In genomic region chr13:21279076-21279475, GRCm38 (mm10) we compare ENCODE assay signal across 7 mouse cellular contexts. TPM values are rescaled to one million over a fixed set of nuclear protein-coding genes. Genes with fewer than 3 reads are reported as not detected.
DNase-seq lines count a peak whose midpoint lies in the region; ATAC-seq and TF ChIP-seq lines count a peak whose summit lies in the region.

No protein-coding gene starts in this region.

- no peak for ATAC-seq in megakaryocyte, adult 5-6 weeks (ENCODE audit: poor library complexity, severe bottlenecking)
- no peak for ATAC-seq in limb, embryonic 14.5 days (ENCODE audit: low FRiP score, low read depth)
- no peak for ATAC-seq in stomach, embryonic 16.5 days (ENCODE audit: insufficient read depth, low FRiP score)

- no peak overlapping the region for H3K27ac ChIP-seq in forebrain, embryonic 10.5 days
- no peak overlapping the region for H3K27ac ChIP-seq in limb, embryonic 14.5 days (replicated peaks; ENCODE audit: low read depth, low read length)
- no peak overlapping the region for H3K27ac ChIP-seq in stomach, embryonic 16.5 days (ENCODE audit: low read length)

- H3K4me1 ChIP-seq in megakaryocyte, embryonic 14.5 days, result peaks cover 42% of the 10 kb centered on the region
- peaks cover 23% of the 10 kb centered on the region for H3K4me1 ChIP-seq in forebrain, embryonic 10.5 days
- no peaks in the 10 kb centered on the region for H3K4me1 ChIP-seq in limb, embryonic 14.5 days (ENCODE audit: control insufficient read depth, insufficient read depth, low read length)
- H3K4me1 ChIP-seq in stomach, embryonic 16.5 days (ENCODE audit: control insufficient read depth, insufficient read depth, low read length), result peaks cover 7% of the 10 kb centered on the region; the same call in 1 of the 2 replicates

- H3K36me3 ChIP-seq in megakaryocyte, embryonic 14.5 days (replicated peaks; ENCODE audit: low read length), result no peaks in the 10 kb centered on the region
- no peaks in the 10 kb centered on the region for H3K36me3 ChIP-seq in forebrain, embryonic 10.5 days (replicated peaks)
- H3K36me3 ChIP-seq in limb, embryonic 14.5 days (ENCODE audit: control insufficient read depth, insufficient read depth, low read length), result no peaks in the 10 kb centered on the region
- no peaks in the 10 kb centered on the region for H3K36me3 ChIP-seq in stomach, embryonic 16.5 days (ENCODE audit: control insufficient read depth, insufficient read depth, low read length)

- peak; percentile 34 for DNase-seq in forebrain, embryonic 10.5 days (ENCODE audit: extremely low spot score, low spot score)
- DNase-seq in limb, embryonic 14.5 days (ENCODE audit: low spot score), result no peak
- no peak for DNase-seq in frontal cortex, postnatal 36 days (ENCODE audit: low spot score in 2 of 2)
- no peak for DNase-seq in frontal cortex, adult 2 months (ENCODE audit: extremely low spot score in 1 of 2, low spot score in 1 of 2)

- WGBS in forebrain, embryonic 10.5 days, result 5% methylated on average over 8 of the region's 8 CpGs
- WGBS in limb, embryonic 14.5 days, result 9% methylated on average over 8 of the region's 8 CpGs
- 6% methylated on average over 8 of the region's 8 CpGs for WGBS in stomach, embryonic 16.5 days

- H3K9me3 ChIP-seq in megakaryocyte, embryonic 14.5 days, result 0 out of 2 replicates have a peak, but pooled peaks cover 3% of the 10 kb centered on the region
- H3K9me3 ChIP-seq in forebrain, embryonic 10.5 days, result no peaks in the 10 kb centered on the region
- no peaks in the 10 kb centered on the region for H3K9me3 ChIP-seq in limb, embryonic 14.5 days (ENCODE audit: control insufficient read depth, low read length)
- no peaks in the 10 kb centered on the region for H3K9me3 ChIP-seq in stomach, embryonic 16.5 days (replicated peaks; ENCODE audit: control insufficient read depth, low read length)

- no peak for TF ChIP-seq POLR2A in limb, embryonic 14.5 days (IDR thresholded peaks at IDR 0.05; ENCODE audit: borderline replicate concordance, extremely low read depth, insufficient read depth, insufficient read length)

- peak overlapping the region; percentile 58 for H3K4me2 ChIP-seq in limb, embryonic 14.5 days (replicated peaks; ENCODE audit: low read depth, low read length, severe bottlenecking)
- peak overlapping the region; percentile 64 for H3K4me2 ChIP-seq in stomach, embryonic 16.5 days (ENCODE audit: low read depth, low read length)

- peak overlapping the region; percentile 86 for H3K4me3 ChIP-seq in megakaryocyte, embryonic 14.5 days (replicated peaks)
- peak overlapping the region; percentile 60 for H3K4me3 ChIP-seq in forebrain, embryonic 10.5 days
- H3K4me3 ChIP-seq in limb, embryonic 14.5 days (replicated peaks; ENCODE audit: low read length), result peak overlapping the region; percentile 44
- H3K4me3 ChIP-seq in stomach, embryonic 16.5 days (replicated peaks; ENCODE audit: low read length), result peak overlapping the region; percentile 61

- H3K27me3 ChIP-seq in megakaryocyte, embryonic 14.5 days (replicated peaks), result peaks cover 17% of the 10 kb centered on the region
- H3K27me3 ChIP-seq in forebrain, embryonic 10.5 days (ENCODE audit: poor library complexity, severe bottlenecking), result peaks cover 18% of the 10 kb centered on the region
- H3K27me3 ChIP-seq in limb, embryonic 14.5 days (ENCODE audit: control insufficient read depth, insufficient read depth, low read length), result 0 out of 2 replicates have a peak, but pooled peaks cover 2% of the 10 kb centered on the region
- no peaks in the 10 kb centered on the region for H3K27me3 ChIP-seq in stomach, embryonic 16.5 days (ENCODE audit: control insufficient read depth, insufficient read depth, low read length)

- H3K9ac ChIP-seq in limb, embryonic 14.5 days (ENCODE audit: low read depth, low read length, severe bottlenecking), result peak overlapping the region; percentile 38; the same call in 1 of the 2 replicates
- H3K9ac ChIP-seq in stomach, embryonic 16.5 days (ENCODE audit: low read length), result peak overlapping the region; percentile 60

RNA-seq across cellular contexts. Expression of gene Gpx5, which starts 13.5 kb away (rescaled TPM):
- polyA plus RNA-seq in megakaryocyte, embryonic 14.5 days (2012; ENCODE audit: insufficient read depth, low replicate concordance), result not detected in 2 replicates
- total RNA-seq in megakaryocyte, adult 5-6 weeks (2015), result not detected in 2 replicates
- not detected in 2 replicates for total RNA-seq in megakaryocyte, adult 5-6 weeks (2017)
- not detected in 2 replicates for polyA plus RNA-seq in forebrain, embryonic 10.5 days (2016; fragmentation: Nextera tagmentation; extraction: Ambion mirVana)
- 0.05 and 0.29 TPM in 2 replicates for polyA plus RNA-seq in limb, embryonic 14.5 days (2012; rRNA removed)
- not detected in 2 replicates for polyA plus RNA-seq in limb, embryonic 14.5 days (2014; fragmentation: Nextera tagmentation; extraction: Ambion mirVana)
- polyA plus RNA-seq in stomach, embryonic 16.5 days (2015; fragmentation: Nextera tagmentation; extraction: Ambion mirVana), result not detected in 2 replicates
- polyA plus RNA-seq in frontal cortex, adult 2 months (2012; rRNA removed), result 0.08 TPM in 1 of 2 replicates, not detected in the other

RNA-seq across cellular contexts. Expression of gene Gpx6, which starts 32.8 kb away (rescaled TPM):
- polyA plus RNA-seq in megakaryocyte, embryonic 14.5 days (2012; ENCODE audit: insufficient read depth, low replicate concordance), result not detected in 2 replicates
- total RNA-seq in megakaryocyte, adult 5-6 weeks (2015), result not detected in 2 replicates
- not detected in 2 replicates for total RNA-seq in megakaryocyte, adult 5-6 weeks (2017)
- polyA plus RNA-seq in forebrain, embryonic 10.5 days (2016; fragmentation: Nextera tagmentation; extraction: Ambion mirVana), result 0.15 and 0.21 TPM in 2 replicates
- 0.19 and 0.27 TPM in 2 replicates for polyA plus RNA-seq in limb, embryonic 14.5 days (2012; rRNA removed)
- polyA plus RNA-seq in limb, embryonic 14.5 days (2014; fragmentation: Nextera tagmentation; extraction: Ambion mirVana), result 0.35 and 0.63 TPM in 2 replicates
- not detected in 2 replicates for polyA plus RNA-seq in stomach, embryonic 16.5 days (2015; fragmentation: Nextera tagmentation; extraction: Ambion mirVana)
- 0.50 and 1.3 TPM in 2 replicates for polyA plus RNA-seq in frontal cortex, adult 2 months (2012; rRNA removed)
